Mouse (Mus musculus): ENCODE measurements around the gene Slc25a35. TPM values are rescaled to one million over a fixed set of nuclear protein-coding genes. Genes with fewer than 3 reads are reported as not detected.
"Not testable (repeated sequence)": the region's sequence is repeated elsewhere in the genome, so short reads cannot be mapped to it uniquely, and the experiment has no call there.

The Slc25a35 gene
- polyA plus RNA-seq, 1 experiment from 2014 or later: 4.1 TPM

DNA sequence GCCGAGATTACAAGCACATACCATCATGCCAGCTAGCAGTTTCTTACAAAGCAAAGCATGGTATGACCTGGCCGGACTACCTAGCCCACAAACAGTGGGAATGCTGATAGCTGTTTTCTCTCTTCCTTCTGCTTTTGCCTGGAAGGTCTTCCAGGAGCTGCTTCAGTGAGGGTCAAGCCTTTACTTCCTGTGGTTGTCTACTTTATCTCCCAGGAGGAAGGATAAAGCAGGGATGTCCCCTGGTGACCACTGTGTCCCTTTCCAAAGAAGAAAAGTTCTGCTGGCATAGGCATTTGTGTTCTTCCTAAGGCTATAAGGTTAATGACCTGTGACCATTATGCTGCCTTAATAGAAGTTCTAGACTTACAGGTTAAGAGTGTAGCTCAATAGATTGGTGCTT lies 4.5 kb upstream of the Slc25a35 start:
- Histone ChIP-seq H3K9ac (no peak overlapping the region), H3K27me3 (no peaks in the 10 kb centered on the region), H3K27ac (no peak overlapping the region), H3K4me2 (replicated peaks) (no peak overlapping the region), H3K4me3 (no peak overlapping the region), H3K4me1 (peaks cover 10% of the 10 kb centered on the region; the same call in 1 of the 2 replicates), H3K9me3 (no peaks in the 10 kb centered on the region), H3K36me3 (no peaks in the 10 kb centered on the region)
- WGBS: 80% methylated on average over 2 of the region's 2 CpGs
- ATAC-seq (ENCODE audit: insufficient number of reproducible peaks, insufficient read depth, low FRiP score, low TSS enrichment): no peak

DNA sequence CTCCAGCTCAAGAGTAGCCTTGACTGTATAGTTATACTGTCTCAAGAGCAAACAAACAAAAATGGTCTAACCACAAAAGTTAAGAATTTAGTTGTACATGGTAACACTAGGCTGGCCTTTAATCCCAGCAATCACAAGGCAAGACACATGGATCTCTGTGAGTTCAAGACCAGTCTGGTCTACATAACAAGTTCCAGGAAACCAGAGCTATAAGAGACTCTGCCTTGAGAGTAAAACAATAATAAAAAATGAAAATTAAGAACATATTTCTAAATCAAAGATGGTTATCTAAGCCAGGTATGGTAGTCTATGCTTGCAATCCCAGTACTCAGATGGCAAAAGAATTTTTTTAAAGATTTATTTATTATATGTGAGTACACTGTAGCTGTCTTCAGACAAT lies 2.9 kb upstream of the Slc25a35 start:
- no peaks in the 10 kb centered on the region for H3K27me3 ChIP-seq
- H3K27ac ChIP-seq: no peak overlapping the region
- no peak overlapping the region for H3K4me3 ChIP-seq
- no peak overlapping the region for H3K4me2 ChIP-seq (replicated peaks)
- H3K36me3 ChIP-seq: no peaks in the 10 kb centered on the region
- no peaks in the 10 kb centered on the region for H3K9me3 ChIP-seq
- no peak for ATAC-seq (ENCODE audit: insufficient number of reproducible peaks, insufficient read depth, low FRiP score, low TSS enrichment)
- H3K4me1 ChIP-seq: peaks cover 13% of the 10 kb centered on the region; the same call in 1 of the 2 replicates
- H3K9ac ChIP-seq: no peak overlapping the region

DNA sequence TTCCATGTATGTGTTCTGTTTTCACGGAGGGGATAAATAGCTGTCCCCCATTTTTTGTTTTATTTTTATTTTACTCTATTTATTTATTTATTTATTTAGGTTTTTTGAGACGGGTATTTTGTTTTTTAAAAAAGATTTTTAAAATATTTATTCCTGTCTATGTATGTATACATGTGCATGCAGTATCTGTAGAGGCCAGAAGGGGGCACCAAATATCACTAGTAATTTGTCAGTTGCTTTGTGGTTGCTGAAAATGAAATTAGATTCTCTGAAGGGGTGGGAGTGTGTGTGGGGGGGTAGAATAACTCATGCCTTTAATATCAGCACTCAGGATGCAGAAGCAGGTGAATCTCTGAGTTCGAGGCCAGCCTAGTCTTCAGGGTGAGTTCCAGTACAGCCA lies 2.1 kb upstream of the Slc25a35 start:
- Histone ChIP-seq H3K9me3 (no peaks in the 10 kb centered on the region), H3K27me3 (no peaks in the 10 kb centered on the region), H3K36me3 (no peaks in the 10 kb centered on the region), H3K4me2 (replicated peaks) (no peak overlapping the region), H3K9ac (no peak overlapping the region), H3K4me1 (peaks cover 13% of the 10 kb centered on the region; the same call in 1 of the 2 replicates), H3K4me3 (no peak overlapping the region), H3K27ac (no peak overlapping the region)
- no peak for ATAC-seq (ENCODE audit: insufficient number of reproducible peaks, insufficient read depth, low FRiP score, low TSS enrichment)
- 29% methylated on average over 3 of the region's 3 CpGs for WGBS

DNA sequence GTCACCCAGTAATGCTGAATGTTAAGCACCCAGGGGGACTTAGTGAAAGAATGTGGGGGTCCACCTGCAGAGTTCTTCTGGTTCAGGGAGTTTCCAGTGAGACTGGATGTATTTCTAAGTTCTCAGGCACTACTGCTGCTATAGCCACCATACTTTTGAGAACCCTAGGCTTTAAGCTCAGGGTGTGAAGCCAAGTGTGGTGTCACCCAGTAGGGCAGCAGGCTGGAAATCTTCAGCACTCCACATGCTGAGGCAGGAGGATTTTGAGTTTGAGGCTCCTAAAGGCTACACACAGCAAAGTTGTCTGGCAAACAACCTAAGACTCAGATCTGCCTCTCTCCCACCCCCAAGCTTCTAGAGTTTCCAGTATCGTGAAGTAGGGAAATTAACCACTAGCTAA lies 1.4 kb upstream of the Slc25a35 start:
- no peaks in the 10 kb centered on the region for H3K9me3 ChIP-seq
- H3K4me3 ChIP-seq: no peak overlapping the region
- H3K36me3 ChIP-seq: no peaks in the 10 kb centered on the region
- peaks cover 13% of the 10 kb centered on the region; the same call in 1 of the 2 replicates for H3K4me1 ChIP-seq
- H3K9ac ChIP-seq: no peak overlapping the region
- no peak for ATAC-seq (ENCODE audit: insufficient number of reproducible peaks, insufficient read depth, low FRiP score, low TSS enrichment)
- no peak overlapping the region for H3K27ac ChIP-seq
- no peaks in the 10 kb centered on the region for H3K27me3 ChIP-seq
- WGBS: 44% methylated on average over 1 of the region's 1 CpGs
- no peak overlapping the region; the same call in 1 of the 2 replicates for H3K4me2 ChIP-seq (replicated peaks)

DNA sequence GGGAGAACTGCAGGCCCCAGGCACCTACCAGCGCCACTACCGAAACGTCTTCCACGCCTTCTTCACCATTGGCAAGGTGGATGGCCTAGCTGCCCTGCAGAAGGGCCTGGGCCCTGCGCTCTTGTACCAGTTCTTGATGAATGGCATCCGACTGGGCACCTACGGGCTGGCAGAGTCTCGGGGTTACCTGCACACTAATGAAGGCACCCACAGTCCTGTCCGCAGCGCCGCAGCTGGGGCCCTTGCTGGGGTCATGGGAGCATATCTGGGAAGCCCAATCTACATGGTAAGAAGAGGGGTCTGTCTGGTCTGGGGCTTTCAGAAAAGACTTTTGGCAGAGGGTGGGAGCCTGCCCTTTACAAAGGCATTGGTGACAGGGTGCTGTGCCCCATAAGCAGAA lies 821 bp downstream of the Slc25a35 start:
- ATAC-seq (ENCODE audit: insufficient number of reproducible peaks, insufficient read depth, low FRiP score, low TSS enrichment): no peak
- Histone ChIP-seq H3K36me3 (no peaks in the 10 kb centered on the region), H3K27ac (no peak overlapping the region), H3K9me3 (no peaks in the 10 kb centered on the region), H3K27me3 (no peaks in the 10 kb centered on the region), H3K4me1 (peaks cover 14% of the 10 kb centered on the region), H3K4me3 (peak overlapping the region; percentile 53; the same call in 1 of the 2 replicates), H3K9ac (no peak overlapping the region), H3K4me2 (replicated peaks) (peak overlapping the region; percentile 91; the same call in 1 of the 2 replicates)
- WGBS: 87% methylated on average over 11 of the region's 11 CpGs

DNA sequence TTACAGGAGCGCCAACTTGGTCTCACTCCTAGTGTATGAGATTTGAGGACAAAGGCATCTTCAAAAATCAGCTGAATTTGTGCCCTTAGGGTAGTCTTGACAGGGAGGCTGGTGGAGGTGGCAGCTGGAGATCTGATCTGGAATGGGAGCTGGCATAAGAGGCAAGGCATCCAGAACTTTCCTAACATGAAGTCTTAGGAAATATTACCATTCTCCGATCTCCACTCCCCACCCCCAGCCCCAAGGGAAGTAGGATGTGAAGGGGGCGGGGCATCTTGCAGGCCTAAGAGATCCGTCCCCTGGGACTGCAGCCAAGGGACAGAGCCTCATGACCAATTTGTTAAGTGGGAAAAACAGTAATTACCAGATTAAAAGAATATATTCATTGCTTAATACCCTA lies 2.3 kb downstream of the Slc25a35 start:
- H3K4me3 ChIP-seq: no peak overlapping the region
- no peaks in the 10 kb centered on the region for H3K27me3 ChIP-seq
- WGBS: 82% methylated on average over 4 of the region's 4 CpGs
- no peak overlapping the region for H3K9ac ChIP-seq
- ATAC-seq (ENCODE audit: insufficient number of reproducible peaks, insufficient read depth, low FRiP score, low TSS enrichment): no peak
- peaks cover 17% of the 10 kb centered on the region for H3K4me1 ChIP-seq
- H3K27ac ChIP-seq: no peak overlapping the region
- H3K36me3 ChIP-seq: no peaks in the 10 kb centered on the region
- H3K4me2 ChIP-seq (replicated peaks): no peak overlapping the region
- H3K9me3 ChIP-seq: no peaks in the 10 kb centered on the region

DNA sequence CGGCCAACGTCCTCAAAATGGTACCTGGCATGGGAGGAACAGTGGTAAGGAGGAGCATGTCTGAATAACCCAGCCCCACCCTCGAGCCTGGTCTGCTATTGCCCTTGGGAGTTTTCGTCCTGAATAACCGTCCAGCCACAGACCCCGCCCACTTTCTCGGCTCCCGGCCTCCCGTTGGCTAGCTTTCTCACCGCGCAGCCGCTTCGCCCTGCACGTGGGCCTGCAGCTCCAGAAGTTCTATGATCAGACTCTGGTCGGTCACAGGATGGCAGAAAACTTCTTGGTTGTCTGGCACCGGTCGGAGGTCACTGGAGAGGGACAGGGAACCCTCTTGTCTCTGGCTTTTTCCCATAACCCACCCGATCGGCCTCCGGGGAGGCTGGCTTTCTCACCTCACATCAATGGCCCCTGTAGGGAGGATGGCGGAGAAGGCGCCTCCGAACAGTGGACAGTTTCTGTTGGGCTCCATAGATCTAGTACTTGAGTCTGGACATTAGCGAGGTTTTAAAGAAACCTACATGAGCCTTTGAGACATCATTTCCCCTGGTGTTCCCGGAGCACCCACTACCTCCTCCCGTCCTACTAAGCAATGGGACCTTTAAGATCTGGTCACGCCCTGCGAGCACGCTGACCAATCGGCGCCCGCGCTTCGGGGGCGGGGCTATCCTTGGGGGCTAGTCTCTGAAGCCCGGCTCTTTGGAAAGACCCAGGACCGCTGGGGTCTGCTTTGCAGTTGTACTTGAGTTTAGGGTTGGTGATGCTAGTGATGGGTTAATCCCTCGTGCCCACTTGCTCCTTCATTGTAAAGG lies 5.5 kb downstream of the Slc25a35 start:
- not testable (repeated sequence) for H3K4me1 ChIP-seq

DNA sequence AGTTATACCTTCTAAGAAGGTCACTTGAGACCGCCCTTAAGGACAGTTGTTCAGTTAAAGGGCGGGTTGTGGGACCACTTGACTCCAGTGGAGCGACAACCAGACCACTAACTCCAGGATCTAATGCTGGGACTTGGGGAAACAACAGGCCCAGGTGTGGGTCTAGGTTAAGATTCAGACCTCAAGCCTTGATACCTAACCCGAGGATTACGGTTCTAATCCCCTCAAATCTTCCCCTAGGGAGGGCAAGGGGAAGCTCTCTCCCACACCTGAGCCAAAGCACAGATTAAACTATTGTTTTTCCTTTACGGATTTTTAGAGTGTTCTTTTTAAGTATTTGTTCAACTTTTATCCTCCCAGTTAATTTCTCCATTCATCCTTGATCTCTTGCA lies 6.1 kb downstream of the Slc25a35 start:
- H3K9ac ChIP-seq: peak overlapping the region; percentile 40; the same call in 1 of the 2 replicates
- no peaks in the 10 kb centered on the region for H3K27me3 ChIP-seq
- H3K4me3 ChIP-seq: peak overlapping the region; percentile 43
- H3K27ac ChIP-seq: no peak overlapping the region
- H3K4me2 ChIP-seq (replicated peaks): peak overlapping the region; percentile 64
- H3K9me3 ChIP-seq: no peaks in the 10 kb centered on the region
- no peaks in the 10 kb centered on the region for H3K36me3 ChIP-seq
- 29% methylated on average over 6 of the region's 6 CpGs for WGBS
- H3K4me1 ChIP-seq: peaks cover 7% of the 10 kb centered on the region
- ATAC-seq (ENCODE audit: insufficient number of reproducible peaks, insufficient read depth, low FRiP score, low TSS enrichment): no peak

More for the DNA sequence above, 5.5 kb downstream of the Slc25a35 start:
- H3K36me3 ChIP-seq, H3K27ac ChIP-seq, H3K9me3 ChIP-seq, H3K27me3 ChIP-seq: not testable (repeated sequence)
- peak overlapping the region; percentile 43 for H3K4me3 ChIP-seq
- peak overlapping the region; percentile 64 for H3K4me2 ChIP-seq (replicated peaks)
- WGBS: under 1% methylated on average over 38 of the region's 38 CpGs
- H3K9ac ChIP-seq: peak overlapping the region; percentile 40; the same call in 1 of the 2 replicates
- peak; percentile 83 for ATAC-seq (ENCODE audit: insufficient number of reproducible peaks, insufficient read depth, low FRiP score, low TSS enrichment)

DNA sequence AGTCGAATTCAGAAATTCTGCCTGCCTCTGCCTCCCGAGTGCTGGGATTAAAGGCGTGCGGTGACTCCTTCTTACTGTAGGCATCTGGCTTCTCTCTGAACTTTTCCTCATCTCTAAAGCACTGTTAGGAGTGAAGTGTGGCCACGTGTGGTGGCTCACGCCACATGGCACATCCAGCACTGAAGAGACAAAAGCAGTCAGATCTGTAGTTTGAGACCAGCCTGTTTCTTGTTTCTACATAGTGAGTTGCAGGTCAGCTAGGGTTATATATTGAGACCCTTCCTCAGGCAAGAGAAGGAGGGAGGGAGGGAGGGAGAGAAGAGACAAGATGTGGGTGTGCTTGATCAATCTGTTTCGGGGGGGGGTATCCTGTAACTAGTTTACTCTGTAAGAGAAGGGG lies 7.2 kb downstream of the Slc25a35 start, which contains the start of gene Rangrf:
Gene Rangrf, minus strand, starts transcription at position 101 of the 400 bp plus-strand sequence.
- Histone ChIP-seq H3K27ac (no peak within 1 kb of the TSS), H3K9ac (peak within 1 kb of the TSS; percentile 40; the same call in 1 of the 2 replicates)
- WGBS: 83% methylated on average over 7 of the region's 7 CpGs

DNA sequence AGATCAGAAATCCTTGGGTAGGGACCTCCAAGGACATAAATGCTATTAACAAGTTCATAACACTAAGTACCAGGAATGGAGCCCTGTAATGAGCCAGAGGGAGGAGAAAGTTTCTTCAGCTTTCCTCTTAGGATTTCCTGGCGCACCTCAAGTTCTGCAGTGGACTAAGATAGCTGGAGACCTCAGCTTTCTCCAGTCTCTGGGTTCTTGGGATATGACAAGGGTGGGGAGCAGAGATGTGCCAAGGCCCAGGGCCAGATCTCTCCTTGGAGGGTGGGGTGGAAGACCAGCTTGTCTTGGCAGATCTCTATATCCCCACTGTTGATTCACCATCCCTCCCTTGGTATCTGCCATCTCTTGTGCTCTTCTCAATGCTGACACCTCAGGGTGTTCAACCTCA lies 7.7 kb downstream of the Slc25a35 start:
- H3K4me3 ChIP-seq: no peak overlapping the region
- H3K9ac ChIP-seq: no peak overlapping the region
- whole genome bisulfite sequencing: 87% methylated on average over 1 of the region's 1 CpGs
- ATAC-seq (ENCODE audit: insufficient number of reproducible peaks, insufficient read depth, low FRiP score, low TSS enrichment): no peak
- no peaks in the 10 kb centered on the region for H3K36me3 ChIP-seq
- H3K4me1 ChIP-seq: peaks cover 7% of the 10 kb centered on the region
- H3K4me2 ChIP-seq (replicated peaks): no peak overlapping the region
- no peak overlapping the region for H3K27ac ChIP-seq
- H3K9me3 ChIP-seq: no peaks in the 10 kb centered on the region
- H3K27me3 ChIP-seq: no peaks in the 10 kb centered on the region

More for the DNA sequence above, 7.2 kb downstream of the Slc25a35 start, which contains the start of gene Rangrf:
- ATAC-seq (ENCODE audit: insufficient number of reproducible peaks, insufficient read depth, low FRiP score, low TSS enrichment): no peak
- peaks cover 7% of the 10 kb centered on the region for H3K4me1 ChIP-seq
- H3K36me3 ChIP-seq: no peaks in the 10 kb centered on the region
- H3K4me3 ChIP-seq: peak within 1 kb of the TSS; percentile 43
- H3K27me3 ChIP-seq: no peaks in the 10 kb centered on the region
- H3K4me2 ChIP-seq (replicated peaks): peak within 1 kb of the TSS; percentile 64
- no peaks in the 10 kb centered on the region for H3K9me3 ChIP-seq

DNA sequence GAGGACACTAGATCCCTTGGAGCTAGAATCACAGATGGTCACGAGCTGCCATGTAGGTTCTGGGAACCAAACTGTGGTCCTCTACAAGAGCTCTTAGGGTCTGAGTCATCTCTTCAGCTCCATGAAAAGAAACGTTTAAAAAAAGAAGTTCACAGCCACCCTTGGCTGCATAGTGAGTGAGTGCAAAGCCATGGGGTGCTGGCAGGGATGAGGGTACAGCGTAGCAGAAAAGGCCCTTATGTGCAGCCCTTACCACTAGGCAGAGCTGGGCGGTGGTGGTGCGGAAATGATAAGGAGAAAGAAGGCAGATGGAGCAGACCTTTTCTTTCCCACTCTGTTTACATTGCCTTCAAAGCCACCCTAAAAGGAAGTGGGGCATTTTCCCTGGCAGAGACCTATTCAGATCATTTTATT lies 11.4 kb downstream of the Slc25a35 start:
- H3K4me1 ChIP-seq: no peaks in the 10 kb centered on the region
- no peaks in the 10 kb centered on the region for H3K9me3 ChIP-seq
- H3K27me3 ChIP-seq: no peaks in the 10 kb centered on the region
- H3K36me3 ChIP-seq: no peaks in the 10 kb centered on the region
- H3K4me2 ChIP-seq (replicated peaks): no peak overlapping the region
- H3K9ac ChIP-seq: no peak overlapping the region
- ATAC-seq (ENCODE audit: insufficient number of reproducible peaks, insufficient read depth, low FRiP score, low TSS enrichment): no peak
- no peak overlapping the region for H3K4me3 ChIP-seq
- WGBS: 63% methylated on average over 5 of the region's 5 CpGs
- no peak overlapping the region for H3K27ac ChIP-seq

DNA sequence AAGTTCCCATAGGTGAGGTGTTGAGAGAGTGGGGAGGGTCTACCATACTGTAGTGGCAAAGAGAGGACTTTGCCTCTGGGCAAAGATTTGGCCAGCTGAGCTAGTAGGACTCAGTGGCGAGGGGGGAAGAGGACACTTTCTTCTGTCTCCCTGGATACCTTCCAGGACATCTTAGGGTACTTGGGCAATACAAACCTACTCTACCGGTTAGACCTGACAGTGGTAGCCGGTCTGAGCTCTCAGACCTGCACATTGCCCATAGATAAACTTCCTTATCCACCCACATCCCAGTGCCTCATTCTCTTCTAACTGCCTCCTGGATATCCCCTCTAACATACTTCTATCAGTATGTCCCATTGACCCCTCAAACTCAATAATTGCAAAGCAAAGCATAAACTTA lies 13.0 kb downstream of the Slc25a35 start:
- Histone ChIP-seq H3K36me3 (peaks cover 2% of the 10 kb centered on the region; the same call in 1 of the 2 replicates), H3K27me3 (no peaks in the 10 kb centered on the region), H3K4me2 (replicated peaks) (no peak overlapping the region), H3K9ac (no peak overlapping the region), H3K4me1 (no peaks in the 10 kb centered on the region), H3K9me3 (no peaks in the 10 kb centered on the region), H3K27ac (no peak overlapping the region), H3K4me3 (no peak overlapping the region)
- 59% methylated on average over 3 of the region's 3 CpGs for WGBS
- ATAC-seq (ENCODE audit: insufficient number of reproducible peaks, insufficient read depth, low FRiP score, low TSS enrichment): no peak

All from embryonic facial prominence, embryonic 12.5 days (tissue).